Mouse (Mus musculus) thymus, postnatal 14 days (tissue): ENCODE data around the gene P2rx2.

Source experiments
- DNase-seq: peaks from one replicate; pipeline ENCODE4 v3.0.0; 2021

P2rx2 gene

GRCm38 (mm10) chr5:110342648-110343284, at the start of gene P2rx2:
Gene P2rx2, minus strand, starts transcription at chr5:110343212.
- peak; percentile 42 for DNase-seq

- no peak for DNase-seq
Measured at GRCm38 (mm10) chr5:110392727-110393126, 49.7 kb upstream of the P2rx2 start.

- DNase-seq: no peak
Measured at GRCm38 (mm10) chr5:110390631-110391030, 47.6 kb upstream of the P2rx2 start.

GRCm38 (mm10) chr5:110387332-110387731, 44.3 kb upstream of the P2rx2 start:
- DNase-seq: no peak

- DNase-seq: peak; percentile 42
Measured at GRCm38 (mm10) chr5:110386371-110387330, 43.6 kb upstream of the P2rx2 start.

- DNase-seq: no peak
Measured at GRCm38 (mm10) chr5:110385263-110385662, 42.3 kb upstream of the P2rx2 start.

- DNase-seq: no peak
Measured at GRCm38 (mm10) chr5:110384491-110384890, 41.5 kb upstream of the P2rx2 start.

GRCm38 (mm10) chr5:110379823-110380222, 36.8 kb upstream of the P2rx2 start:
- DNase-seq: no peak

GRCm38 (mm10) chr5:110379086-110379485, 36.1 kb upstream of the P2rx2 start:
- DNase-seq: no peak

- no peak for DNase-seq
Measured at GRCm38 (mm10) chr5:110378181-110378583, 35.2 kb upstream of the P2rx2 start.

GRCm38 (mm10) chr5:110376802-110377433, 33.9 kb upstream of the P2rx2 start:
- DNase-seq: peak; percentile 75

- DNase-seq: no peak
Measured at GRCm38 (mm10) chr5:110363822-110364545, 21.0 kb upstream of the P2rx2 start.

- DNase-seq: peak; percentile 86
Measured at GRCm38 (mm10) chr5:110363179-110363821, 20.3 kb upstream of the P2rx2 start.

GRCm38 (mm10) chr5:110362813-110363178, 19.8 kb upstream of the P2rx2 start:
- DNase-seq: no peak

- DNase-seq: no peak
Measured at GRCm38 (mm10) chr5:110361465-110361864, 18.5 kb upstream of the P2rx2 start.

GRCm38 (mm10) chr5:110357531-110358179, 14.6 kb upstream of the P2rx2 start:
- peak; percentile 79 for DNase-seq

GRCm38 (mm10) chr5:110354716-110355115, 11.7 kb upstream of the P2rx2 start:
- DNase-seq: peak; percentile 50

GRCm38 (mm10) chr5:110347006-110347405, 4.0 kb upstream of the P2rx2 start:
- no peak for DNase-seq

GRCm38 (mm10) chr5:110345553-110345952, 2.5 kb upstream of the P2rx2 start:
- DNase-seq: no peak

- DNase-seq: no peak
Measured at GRCm38 (mm10) chr5:110344524-110344923, 1.5 kb upstream of the P2rx2 start, which contains the start of gene Lrcol1. Gene Lrcol1, plus strand, starts transcription at chr5:110344730.

- DNase-seq: no peak
Measured at GRCm38 (mm10) chr5:110338792-110339191, 4.2 kb downstream of the P2rx2 start.

- no peak for DNase-seq
Measured at GRCm38 (mm10) chr5:110330508-110330907, 12.5 kb downstream of the P2rx2 start.
